Mouse (Mus musculus) heart, postnatal 0 days (tissue): ENCODE data around the gene Cpt1c.

Source experiments
- CTCF ChIP-seq: IDR thresholded peaks from 2 replicates; pipeline ENCODE4 v1.5.1; 2016; ENCODE audit warnings: antibody characterized with exemption, control low read depth, low read depth
- EP300 ChIP-seq: IDR thresholded peaks from 2 replicates; pipeline ENCODE4 v1.6.1; 2016; ENCODE audit warnings: antibody characterized with exemption, low read depth

- no peak for TF ChIP-seq EP300
- no peak for TF ChIP-seq CTCF
These were observed 17.3 kb downstream of the Cpt1c start for GRCm38 (mm10) chr7:44957183-44957835.
